Mouse (Mus musculus) left cerebral cortex, adult 2 months (tissue): Measurements from ENCODE around the gene BC061237. TPM values are rescaled to one million over a fixed set of nuclear protein-coding genes. Genes with fewer than 3 reads are reported as not detected.
"Not testable (repeated sequence)": the region's sequence is repeated elsewhere in the genome, so short reads cannot be mapped to it uniquely, and the experiment has no call there.

ENCODE experiments used
- DNase-seq, 2 experiments: peaks; one replicate each; pipeline ENCODE4 v3.0.0; 2021 to 2022; ENCODE audit warnings: low spot score in 2 of 2, mixed read lengths in 1 of 2; ENCODE audit errors: extremely low spot score in 1 of 2
- H3K27ac ChIP-seq: fragments of 200-600 bp; 2 replicates; pipeline ENCODE4 v1.8.1; 2022
- H3K4me3 ChIP-seq: fragments of 200-600 bp; 2 replicates; pipeline ENCODE4 v1.8.1; 2022
- intact Hi-C: fragments of 180-260 bp; cut with DNase I; formaldehyde crosslinking; loops from one replicate; pipeline ENCODE4 v1.15.1; 2025
- long read RNA-seq, 2 experiments: library from polyadenylated mRNA; stranded (forward); transcript quantifications; one replicate each; pipeline ENCODE4 v2.0.0; 2021; ENCODE audit warnings: borderline mapping rate in 2 of 2
- total RNA-seq, 2 experiments: library from RNA; stranded (reverse); gene quantifications; 2 replicates each; pipeline ENCODE4 v1.2.3; 2021

BC061237 gene
- total RNA-seq: not detected
- long read RNA-seq, experiment 1: 0 reads
- long read RNA-seq, experiment 2: 0 reads

DNA sequence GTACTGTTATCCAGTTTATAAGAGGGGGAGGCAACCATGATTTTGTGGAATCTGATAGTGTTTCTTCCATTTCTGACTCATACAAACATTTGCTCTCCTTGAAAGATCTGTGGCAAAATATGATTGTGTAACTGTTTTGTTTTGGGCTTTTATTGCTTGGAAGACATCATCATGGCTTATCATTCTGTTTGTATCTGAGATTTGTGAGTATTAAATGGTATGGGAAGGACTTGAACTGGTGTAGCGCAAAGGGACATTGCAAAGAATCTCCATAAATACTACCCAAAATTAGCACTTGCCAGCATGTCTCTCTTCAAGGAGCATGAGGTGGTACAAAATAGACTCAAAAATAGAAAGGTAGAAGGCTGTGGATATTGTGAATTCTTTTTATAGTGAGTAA, at the start of gene BC061237:
Gene BC061237, plus strand, starts transcription at position 301 of the 400 bp plus-strand sequence.
- not testable (repeated sequence) for H3K27ac ChIP-seq

GRCm38 (mm10) chr14:44517976-44518375, 25.7 kb downstream of the BC061237 start, which contains the start of gene Gm17093:
TSS of gene Gm17093 (plus strand) at chr14:44518276.
- H3K27ac ChIP-seq, DNase-seq, intact Hi-C loops, H3K4me3 ChIP-seq: not testable (repeated sequence)

More for the DNA sequence above, at the start of gene BC061237:
- intact Hi-C loops, H3K4me3 ChIP-seq, DNase-seq: not testable (repeated sequence)

- H3K4me3 ChIP-seq, DNase-seq, H3K27ac ChIP-seq, intact Hi-C loops: not testable (repeated sequence)
Observed at GRCm38 (mm10) chr14:44547961-44548360, 55.7 kb downstream of the BC061237 start.

Other genes with a start within 250 kb of the BC061237 start
- gene Gm8220, start 206.9 kb upstream of the BC061237 start, total RNA-seq: not detected
- gene Gm5930, start 153.9 kb upstream of the BC061237 start, total RNA-seq: not detected
- not detected for gene Gm8229, start 127.1 kb upstream of the BC061237 start, total RNA-seq
- gene Gm3371, start 81.8 kb upstream of the BC061237 start, total RNA-seq: not detected
- not detected for gene Gm8232, start 58.8 kb upstream of the BC061237 start, total RNA-seq
- gene Gm17093, start 25.8 kb downstream of the BC061237 start, total RNA-seq: not detected
- not detected for gene Gm8247, start 90.7 kb downstream of the BC061237 start, total RNA-seq
- not detected for gene Gm5624, start 135.5 kb downstream of the BC061237 start, total RNA-seq
- not detected for gene Gm8257, start 214.0 kb downstream of the BC061237 start, total RNA-seq